Mouse (Mus musculus): ENCODE measurements at regions not wholly inside any gene's neighbourhood (a gene's known extent, or its start where the extent isn't known, plus 50 kb on each side); places are given as distances from the start of the nearest gene placed in this dataset.

DNA sequence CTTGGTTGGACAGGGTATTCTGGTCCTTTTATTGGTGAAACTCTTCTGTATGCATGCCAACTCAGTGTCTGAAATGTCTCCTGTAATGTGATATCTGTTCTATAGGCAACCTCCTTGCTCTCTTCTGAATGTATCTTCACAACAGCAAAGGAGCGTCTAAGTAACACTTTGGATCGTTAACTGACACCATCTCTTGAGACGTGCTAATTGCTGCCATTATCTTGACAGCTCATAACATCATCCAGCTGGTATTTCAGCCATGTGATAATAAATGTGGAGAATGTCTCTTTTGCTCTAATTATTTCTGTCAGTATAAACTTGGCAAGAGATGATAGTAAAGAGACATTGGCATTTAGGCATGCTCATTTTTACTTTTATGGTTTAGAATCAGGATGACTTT lies 68.8 kb upstream of the Col8a1 start:
- DNase-seq (ENCODE audit: low read depth): no peak

DNA sequence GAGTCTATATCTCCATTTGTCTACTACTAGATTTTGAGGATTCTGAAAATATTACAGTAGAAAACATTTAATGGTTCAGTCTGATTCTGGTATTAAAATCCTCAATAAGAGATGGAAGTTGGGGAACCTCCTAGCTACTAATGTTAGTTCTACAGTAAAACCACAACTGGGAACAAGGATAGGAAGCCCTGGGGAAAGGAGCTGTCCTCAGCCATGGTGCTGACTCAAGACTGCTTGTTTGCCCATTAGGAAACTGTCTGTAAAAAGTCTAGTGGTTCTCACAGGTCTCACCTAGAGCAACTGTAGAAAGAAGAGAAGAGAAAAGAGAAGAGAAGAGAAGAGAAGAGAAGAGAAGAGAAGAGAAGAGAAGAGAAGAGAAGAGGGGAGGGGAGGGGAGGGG lies 90.9 kb upstream of the Col8a1 start:
- no peak for DNase-seq (ENCODE audit: low read depth)

DNA sequence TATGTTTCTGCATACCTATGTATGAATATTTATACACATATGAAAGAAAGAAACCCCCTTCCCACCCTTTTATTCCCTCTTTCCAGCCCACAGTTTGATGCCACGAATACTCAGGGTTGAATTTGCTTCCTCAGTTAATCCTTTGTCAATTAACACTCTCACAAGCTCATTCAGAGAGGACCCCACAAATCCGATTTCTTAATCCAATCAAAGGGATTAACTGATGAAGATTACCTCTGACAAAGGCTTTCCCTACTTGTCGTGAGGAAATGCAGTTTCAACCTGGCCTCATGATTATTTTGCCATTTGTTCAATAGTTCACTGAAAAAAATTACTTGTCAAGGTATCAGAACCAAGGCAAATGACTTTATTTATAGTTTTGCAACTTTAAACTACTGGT lies 91.8 kb upstream of the Col8a1 start:
- no peak for DNase-seq (ENCODE audit: low read depth)

DNA sequence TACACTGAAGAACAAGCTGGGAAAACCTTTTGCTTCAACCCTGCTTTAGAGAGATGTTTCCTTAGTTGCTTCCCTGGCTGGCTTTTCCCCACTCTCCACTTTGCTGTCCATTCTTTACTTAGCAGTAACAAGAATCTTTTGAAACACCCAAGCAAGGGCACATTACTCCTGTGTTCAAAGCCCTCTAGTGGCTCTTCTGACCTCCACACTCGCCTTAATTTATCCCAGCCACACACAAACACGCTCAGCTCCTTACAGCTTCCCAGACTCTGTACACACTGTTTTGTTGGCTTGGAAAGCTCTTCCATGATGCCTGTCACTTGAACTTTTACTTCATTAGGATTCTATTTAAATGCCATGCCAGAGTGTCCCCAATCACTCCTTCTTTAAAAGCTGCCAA lies 97.3 kb upstream of the Col8a1 start:
- no peak for DNase-seq (ENCODE audit: low read depth)

DNA sequence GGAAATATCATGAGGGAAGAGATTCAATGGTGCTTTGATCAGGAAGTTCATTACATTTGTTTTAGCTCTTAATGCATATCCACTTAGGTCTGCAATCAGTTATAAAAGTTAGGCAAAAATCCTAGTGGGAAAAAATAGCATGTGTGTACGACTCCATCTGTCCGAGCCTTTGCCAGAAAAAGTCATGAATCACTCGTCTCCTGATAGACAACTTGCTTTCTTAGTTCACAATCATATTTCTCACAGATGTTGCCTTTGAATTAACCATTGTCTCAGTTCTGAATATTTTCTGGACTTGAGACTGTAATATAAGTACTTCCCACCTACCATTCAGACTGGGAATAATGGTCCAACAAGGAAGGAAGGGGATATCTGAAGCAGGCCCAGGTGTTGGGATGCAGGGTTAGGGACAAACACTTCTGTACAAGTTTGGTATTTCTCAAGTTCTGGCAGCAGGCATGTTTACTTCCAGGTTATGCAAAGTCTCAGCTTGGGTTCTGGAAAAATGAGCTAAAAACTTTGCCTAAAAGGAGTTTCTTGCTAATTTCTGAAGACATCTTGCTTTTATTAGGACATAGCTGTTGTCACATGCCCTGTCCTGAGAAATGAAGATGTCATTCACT lies 98.4 kb upstream of the Col8a1 start:
- no peak for DNase-seq (ENCODE audit: low read depth)

DNA sequence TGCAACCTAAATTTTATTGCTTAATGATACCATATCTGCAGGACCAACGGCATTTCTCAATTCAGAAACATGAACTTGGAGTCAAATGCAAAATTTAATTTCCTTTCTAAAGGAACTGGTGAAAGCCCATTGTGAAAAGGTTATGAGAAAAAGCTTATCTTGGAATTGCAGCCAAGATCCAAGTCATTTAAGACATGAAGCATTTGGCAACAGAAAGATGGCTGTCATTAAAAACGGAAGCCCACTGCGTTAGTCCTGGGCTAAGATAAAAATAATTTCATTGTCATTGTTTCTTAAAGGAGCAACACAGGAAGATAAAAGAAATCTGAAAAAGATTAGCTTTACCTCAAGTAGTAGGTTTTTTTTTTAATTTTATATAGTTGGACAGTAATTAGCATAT lies 99.2 kb upstream of the Col8a1 start:
- DNase-seq (ENCODE audit: low read depth): no peak

DNA sequence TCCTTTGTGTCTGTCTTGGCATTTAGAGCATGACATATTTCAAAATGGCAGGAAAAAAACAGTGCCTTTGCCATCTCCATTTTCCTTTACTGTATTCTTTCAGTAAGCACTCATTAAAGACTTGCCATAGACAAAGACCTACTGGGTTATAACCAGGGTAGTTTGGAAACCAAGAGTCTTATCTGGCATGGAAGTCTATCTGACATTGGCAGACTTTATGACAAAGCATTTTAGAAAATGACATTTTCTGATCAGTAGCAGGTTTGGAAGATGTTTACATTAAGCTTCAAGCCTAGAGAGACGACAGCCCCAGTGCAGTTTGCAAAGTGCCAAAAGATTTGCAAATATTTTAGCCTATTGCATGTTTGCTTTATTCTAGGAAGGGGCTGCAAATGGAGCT lies 102.5 kb upstream of the Col8a1 start:
- no peak for DNase-seq (ENCODE audit: low read depth)

DNA sequence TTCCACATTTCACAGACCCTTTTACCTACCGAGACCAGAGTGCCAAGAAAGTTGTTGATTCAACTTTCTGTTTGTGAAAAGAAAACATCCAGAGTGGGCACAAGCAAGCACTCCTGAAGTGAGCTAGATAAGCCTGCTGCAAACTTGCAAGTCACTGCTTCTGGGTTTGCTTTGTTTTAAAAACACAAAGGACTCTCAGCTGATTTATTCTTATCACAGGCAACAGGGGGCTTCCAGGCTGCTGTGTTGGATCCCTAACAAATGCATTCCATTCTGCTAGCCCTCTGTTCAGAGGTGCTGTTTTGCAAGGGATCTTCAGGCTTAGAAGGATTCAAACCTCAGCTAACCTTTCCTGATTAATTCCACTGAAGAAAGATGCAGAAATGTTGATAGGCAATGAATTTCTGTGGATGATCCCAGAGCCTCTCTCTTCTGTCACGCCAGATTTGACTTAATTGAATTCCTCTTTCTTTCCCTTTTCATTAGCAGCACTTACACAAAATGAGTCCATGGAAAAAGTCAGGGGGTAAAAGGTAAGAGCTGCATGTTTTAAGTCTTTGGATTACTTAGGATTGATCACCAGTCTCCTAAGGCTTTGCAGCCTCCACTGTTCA lies 103.7 kb upstream of the Col8a1 start:
- no peak for DNase-seq (ENCODE audit: low read depth)

DNA sequence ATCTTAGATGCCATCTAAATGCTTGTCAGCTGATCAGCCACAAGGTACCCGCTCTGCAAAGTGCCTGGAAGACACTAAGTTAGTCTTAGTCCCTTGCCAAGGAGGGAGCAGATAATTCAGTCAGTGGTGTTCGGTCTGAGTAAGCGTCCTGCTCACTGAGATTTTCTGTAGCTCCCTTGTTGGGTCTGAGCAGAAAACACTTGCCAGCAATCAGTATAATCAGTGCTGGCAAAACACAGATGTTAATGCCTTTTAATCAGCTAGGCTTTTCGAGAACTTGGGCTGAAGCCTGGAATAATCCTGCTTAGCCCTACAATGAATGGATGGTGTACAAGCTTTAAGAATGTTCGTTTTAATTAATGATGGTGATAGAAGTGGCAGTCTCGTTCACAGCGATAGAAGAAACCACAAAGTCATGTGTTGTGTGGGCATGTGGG lies 104.2 kb upstream of the Col8a1 start:
- DNase-seq (ENCODE audit: low read depth): no peak

DNA sequence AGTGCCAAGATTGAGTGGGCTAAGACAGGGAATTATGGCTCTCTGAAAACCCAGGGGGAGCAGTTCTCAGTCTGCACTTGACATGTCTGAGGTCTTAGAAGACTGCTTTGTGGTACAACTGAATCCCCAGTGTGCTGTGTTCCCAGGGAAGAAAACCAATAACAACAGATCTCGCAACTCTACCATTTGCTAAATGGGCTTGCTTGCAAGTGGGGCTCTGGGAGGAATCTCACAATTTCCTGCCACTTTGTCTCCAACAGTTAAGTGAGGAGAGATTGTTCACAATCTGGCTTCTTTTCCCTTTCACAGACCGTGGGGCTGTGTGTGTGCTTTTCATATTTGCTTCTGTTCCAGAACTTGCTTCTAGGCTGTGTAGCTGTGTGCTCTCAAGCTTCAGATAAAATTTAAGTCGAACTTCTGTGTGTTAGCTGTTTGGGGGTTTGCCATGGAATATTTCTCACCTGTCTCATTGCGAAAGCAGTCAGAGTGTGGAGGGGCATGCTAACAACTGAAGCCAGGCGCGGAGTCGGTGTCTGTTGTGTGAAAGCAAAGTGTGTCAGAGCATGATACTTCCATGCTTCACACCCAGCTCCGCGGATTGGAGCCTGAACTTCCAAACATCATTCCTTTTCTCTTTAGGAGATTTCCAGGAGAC lies 108.8 kb upstream of the Col8a1 start:
- no peak for DNase-seq (ENCODE audit: low read depth)

DNA sequence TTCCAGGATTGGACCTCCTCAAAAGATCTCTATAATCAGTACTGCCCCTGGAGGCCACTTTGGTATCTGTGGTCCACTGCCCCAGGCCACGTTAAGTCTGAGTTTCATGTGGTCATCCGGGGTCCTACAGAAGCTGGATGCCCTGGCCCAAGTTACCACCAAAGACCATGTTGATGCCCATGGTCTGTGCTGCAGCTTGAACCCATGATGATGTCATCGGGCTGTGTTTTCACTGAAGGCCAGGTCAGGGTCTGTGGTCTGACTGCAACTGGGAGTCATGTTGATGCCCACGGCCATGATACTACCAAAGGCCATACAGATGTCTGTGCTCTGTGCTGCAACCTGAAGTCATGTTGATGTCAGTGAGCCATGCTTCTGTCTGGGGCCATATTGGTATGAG lies 122.3 kb upstream of the Col8a1 start:
- DNase-seq (ENCODE audit: low read depth): no peak

DNA sequence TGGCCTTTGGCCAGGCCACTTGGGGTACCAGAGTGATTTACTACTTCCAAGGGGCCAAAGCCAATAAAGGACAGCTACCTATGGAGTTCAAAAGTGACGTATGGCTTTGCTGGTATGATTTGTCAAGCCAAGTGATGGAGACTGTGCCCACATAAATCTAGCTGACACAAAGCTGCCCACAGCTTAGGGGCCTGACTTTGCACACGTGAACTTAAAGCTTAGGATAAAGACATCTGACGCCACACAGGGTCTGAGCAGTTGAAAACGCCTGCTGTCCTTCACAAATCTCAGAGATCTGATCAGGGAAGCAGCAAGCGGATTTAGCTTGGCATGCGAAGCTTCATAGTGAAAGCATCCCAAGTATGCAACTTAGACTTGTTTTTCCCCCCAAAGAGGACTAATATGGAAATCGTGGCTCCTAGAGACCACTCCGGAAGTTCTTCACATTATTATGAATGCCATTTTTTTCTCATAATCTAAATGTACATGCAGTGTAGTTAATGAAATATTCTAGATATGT lies 127.1 kb upstream of the Col8a1 start:
- no peak for DNase-seq (ENCODE audit: low read depth)

DNA sequence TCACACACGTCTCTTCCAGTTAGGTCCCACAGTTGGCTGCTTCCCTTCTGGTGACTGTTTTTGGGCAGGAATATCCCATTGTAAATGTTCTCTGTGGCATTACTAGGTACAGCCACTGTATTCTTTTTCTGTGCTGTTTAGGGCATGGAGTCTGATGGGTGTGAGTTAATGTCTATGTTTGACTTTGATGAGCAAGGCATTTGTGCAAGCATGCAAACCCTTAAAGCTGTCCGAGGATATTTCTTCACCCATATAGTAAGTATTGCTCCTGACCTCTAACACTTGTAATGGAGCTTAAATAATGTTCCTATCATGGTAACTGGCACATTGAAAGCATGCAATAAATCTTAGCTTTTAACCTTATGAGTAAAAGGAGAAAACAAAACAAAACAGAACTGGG lies 133.6 kb upstream of the Col8a1 start:
- DNase-seq (ENCODE audit: low read depth): no peak

DNA sequence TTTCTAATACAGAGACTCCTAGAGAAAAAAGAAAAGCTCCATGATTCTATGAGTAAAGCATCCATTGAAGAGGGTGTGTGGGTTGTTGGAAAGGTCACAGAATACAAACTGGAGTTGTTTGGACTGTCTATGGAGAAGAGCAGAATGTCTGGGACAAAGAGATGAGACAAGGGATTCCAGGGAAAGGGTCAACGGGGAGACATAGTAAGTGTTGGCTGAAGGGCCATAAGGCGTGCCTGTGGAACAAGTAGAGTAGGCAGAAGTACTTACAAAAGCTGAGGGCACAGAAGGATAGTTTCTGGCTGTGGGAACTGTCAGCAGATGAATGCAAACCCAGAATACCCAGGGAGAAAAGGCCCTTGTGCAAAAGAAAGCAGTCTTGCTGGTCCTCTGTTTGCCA lies 134.0 kb upstream of the Col8a1 start:
- no peak for DNase-seq (ENCODE audit: low read depth)

DNA sequence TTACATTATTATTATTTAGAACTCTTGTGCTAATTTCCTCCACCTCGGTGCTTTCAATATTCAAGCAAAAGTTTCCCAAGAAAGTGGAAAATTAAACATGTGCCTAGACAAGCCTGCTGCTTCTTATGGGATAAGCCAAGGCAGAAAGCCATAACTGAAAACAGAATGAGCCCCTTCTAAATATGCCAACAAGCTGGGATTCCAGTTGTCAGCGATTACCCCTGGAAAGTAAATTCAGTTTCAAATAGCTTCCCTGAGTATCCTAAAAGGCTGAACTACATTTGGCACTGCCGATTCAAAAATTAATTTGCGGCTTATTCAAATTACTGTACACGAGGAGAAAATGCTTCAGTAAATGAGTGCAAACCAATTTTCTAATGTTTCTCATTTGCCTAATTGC lies 135.6 kb upstream of the Col8a1 start:
- DNase-seq (ENCODE audit: low read depth): no peak

DNA sequence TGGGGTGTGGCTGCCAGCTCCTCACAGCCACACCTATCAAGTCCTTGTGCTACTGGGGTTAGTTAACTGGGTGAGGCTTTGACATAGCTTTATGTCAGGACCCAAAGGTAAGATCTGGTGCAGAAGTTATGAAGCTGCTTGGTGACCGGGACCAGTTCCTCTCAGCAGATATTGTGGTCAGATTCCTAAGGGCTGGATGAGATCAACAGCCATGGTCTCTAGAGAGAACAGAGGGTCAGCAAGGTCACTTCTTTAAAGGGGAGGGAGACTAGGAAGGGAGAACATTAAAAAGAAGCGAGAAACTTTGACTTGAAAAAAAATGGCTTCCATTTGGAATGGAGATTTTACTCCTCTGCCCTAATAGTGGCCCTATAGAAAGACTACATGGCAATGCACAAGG lies 138.6 kb upstream of the Col8a1 start:
- no peak for DNase-seq (ENCODE audit: low read depth)

DNA sequence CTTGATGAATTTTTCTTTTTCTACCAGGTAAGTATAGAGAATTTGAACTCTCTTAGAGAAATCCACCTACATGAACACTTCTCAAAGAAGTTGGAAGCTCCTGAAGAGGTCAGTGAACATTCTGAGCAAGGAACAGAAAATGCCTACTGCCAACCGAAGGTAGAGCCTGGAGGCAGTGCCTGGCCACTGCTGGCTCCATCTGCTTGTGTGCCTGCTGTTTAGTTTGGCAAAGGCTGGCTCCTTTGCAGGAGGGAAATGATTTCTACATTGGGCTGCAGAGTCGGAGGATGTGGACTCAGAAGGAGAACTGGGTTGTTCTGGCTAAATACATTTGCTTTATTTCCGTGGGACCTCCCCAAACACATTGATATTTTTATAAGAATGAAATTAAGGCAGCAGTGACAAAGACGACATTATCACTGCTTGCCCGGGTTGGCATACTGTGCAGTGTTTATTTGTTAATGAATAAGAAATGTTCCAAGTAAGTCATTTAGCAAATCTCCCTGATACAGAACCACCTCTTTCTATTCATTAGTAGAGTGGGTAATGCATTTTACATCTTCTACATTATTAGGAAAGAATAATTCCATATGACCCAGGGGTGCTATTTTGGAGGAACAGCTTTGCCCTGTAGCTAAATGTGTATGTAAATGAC lies 139.3 kb upstream of the Col8a1 start:
- no peak for DNase-seq (ENCODE audit: low read depth)

DNA sequence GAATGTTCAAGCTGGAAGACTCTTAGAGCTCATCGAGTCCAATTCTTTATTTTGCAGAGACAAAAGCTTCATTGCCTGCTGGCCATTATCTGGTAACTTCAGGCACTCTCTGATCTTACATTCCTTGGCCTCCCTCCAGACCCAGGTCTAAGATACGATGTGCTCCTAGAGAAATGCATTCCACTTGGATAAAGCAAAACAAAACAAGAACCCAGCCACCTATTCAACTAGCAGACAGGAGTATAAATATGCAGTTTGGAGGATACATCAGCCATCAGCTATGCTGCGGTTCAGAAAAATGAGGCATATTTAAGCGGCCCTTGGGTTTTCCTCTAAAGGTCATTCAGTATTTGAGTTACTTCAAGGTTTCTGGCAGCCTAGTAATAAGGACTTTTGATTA lies 146.5 kb upstream of the Col8a1 start:
- no peak for DNase-seq (ENCODE audit: low read depth)

DNA sequence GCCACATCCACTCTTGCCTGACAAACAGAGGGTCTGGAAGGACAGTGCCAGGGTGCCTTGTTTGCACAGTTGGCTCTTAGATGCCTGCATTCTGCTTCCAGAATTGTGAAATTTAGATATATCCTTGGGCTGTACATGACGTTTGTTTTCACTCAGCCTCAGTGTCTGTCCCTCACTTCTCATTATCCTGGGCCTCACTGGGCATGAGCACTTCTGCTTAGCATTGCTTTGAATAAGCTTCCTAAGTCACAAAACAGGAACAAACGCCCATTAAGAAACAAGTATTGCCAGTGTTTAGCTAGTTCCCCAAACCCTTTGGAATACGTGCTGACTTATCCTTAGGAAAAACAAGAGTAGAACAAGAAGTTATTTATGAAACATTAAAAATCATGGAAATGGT lies 148.0 kb upstream of the Col8a1 start:
- DNase-seq (ENCODE audit: low read depth): peak; percentile 5

DNA sequence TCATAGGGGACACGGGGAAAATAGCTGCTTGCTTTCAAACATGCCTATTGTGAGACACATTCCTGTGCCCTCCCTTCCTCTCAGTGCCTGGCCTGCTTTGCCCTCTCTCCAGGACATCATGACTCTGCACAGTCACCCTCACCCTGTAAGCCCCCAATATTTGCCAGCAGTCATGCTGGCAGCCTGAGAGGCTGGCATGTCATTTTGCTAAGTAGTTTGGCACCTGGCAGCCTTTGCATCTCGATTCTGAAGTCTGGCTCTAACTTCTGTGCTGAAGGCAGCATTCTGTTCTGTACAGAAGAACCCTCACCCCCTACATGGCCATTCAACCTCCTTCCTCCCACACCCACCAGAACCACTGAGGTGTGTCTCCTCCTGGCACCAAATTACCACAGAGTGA lies 157.5 kb upstream of the Col8a1 start:
- no peak for DNase-seq (ENCODE audit: low read depth)

DNA sequence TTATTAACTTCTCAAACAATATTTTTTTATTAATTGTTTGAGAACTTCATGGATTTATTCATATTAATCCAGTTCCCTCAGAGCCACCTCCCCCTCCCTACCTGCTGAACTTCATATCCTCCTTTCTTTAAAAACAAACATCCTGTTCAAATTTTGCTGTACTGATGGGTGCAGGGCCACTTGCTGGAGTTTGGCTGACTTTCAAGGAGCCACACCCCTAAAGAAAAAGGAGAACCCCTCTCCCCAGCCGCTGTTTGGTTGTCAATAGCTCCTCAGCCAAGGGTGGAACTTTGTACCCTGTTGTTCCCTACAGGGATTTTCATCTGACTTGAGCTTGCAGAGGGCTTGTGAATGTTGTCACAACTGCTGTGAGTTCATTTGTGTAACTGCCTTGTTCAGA lies 160.0 kb upstream of the Col8a1 start:
- DNase-seq (ENCODE audit: low read depth): no peak

DNA sequence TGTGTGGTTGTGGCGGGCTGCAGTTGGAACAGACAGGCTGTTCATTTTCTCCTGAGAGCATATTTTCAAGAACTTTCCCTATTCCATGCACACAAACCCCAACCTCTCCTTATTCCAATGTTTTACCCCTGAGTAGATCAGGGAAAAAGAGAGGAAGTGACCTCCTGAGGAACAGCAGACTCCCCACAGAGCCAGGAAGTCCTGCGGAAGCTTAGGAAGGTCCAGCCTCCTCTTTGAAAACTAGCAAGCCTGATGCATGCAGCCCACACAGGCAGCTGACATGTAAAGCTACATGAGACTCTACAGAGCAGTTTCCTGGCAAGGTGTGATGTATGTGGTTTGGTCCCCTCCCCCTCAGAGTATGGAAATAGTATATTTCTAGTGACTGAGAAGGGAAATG lies 160.9 kb upstream of the Col8a1 start:
- DNase-seq (ENCODE audit: low read depth): no peak

DNA sequence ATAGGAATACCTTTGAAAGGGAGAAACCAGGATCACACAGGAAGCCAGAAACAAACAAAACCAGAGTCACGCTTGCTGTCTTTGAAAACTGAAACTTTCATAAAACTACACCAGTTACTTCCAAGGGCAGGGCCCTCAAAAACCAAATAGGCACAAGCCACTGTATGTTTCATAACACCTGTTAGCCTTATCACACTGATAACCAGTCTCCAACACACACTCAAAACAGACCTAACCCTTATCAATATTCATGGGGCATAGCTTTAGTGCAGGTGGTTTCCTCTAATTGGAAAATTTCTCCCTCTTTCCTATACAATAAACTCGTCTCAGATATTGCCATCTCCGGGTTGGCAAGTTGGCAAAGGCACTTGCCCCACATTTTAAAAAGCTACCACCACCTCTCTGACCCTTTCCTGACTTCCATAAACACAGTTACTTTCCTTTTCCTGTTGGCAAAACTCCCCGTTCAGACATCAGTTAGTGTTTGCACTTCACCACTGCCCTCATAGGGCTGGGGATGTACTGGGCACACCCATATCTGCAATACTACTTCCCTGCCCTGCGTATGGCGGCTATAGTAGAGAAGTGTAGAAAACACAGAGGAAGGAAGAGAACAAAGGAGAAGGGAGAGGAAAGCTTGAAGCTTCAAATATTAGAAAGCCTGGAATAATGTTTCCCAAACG lies 169.1 kb upstream of the Col8a1 start:
- no peak for DNase-seq (ENCODE audit: low read depth)

Data from c-Kit-positive CD71-negative TER-119-negative erythroid progenitor cells, embryonic 14.5 days (primary cell).